Mouse (Mus musculus) midbrain, embryonic 10.5 days (tissue): Measurements from ENCODE around the gene Csmd2. TPM values are rescaled to one million over a fixed set of nuclear protein-coding genes. Genes with fewer than 3 reads are reported as not detected.
"Not testable (repeated sequence)": the region's sequence is repeated elsewhere in the genome, so short reads cannot be mapped to it uniquely, and the experiment has no call there.

Source experiments
- DNase-seq: peaks from one replicate; pipeline ENCODE4 v3.0.0-alpha.2; 2017; ENCODE audit warnings: low spot score
- H3K27ac ChIP-seq: fragments of 300-500 bp; sonication (generic); replicated peaks from 2 replicates; pipeline ENCODE4 v1.5.1; 2016; ENCODE audit warnings: mild to moderate bottlenecking
- H3K27me3 ChIP-seq: fragments of 300-500 bp; sonication (generic); 2 replicates; pipeline ENCODE4 v1.6.1; 2016; ENCODE audit warnings: low read depth, mild to moderate bottlenecking; ENCODE audit not compliant: poor library complexity, severe bottlenecking
- H3K36me3 ChIP-seq: fragments of 300-500 bp; sonication (generic); 2 replicates; pipeline ENCODE4 v1.6.1; 2016; ENCODE audit warnings: mild to moderate bottlenecking, moderate library complexity
- H3K4me1 ChIP-seq: fragments of 300-500 bp; sonication (generic); 2 replicates; pipeline ENCODE4 v1.6.1; 2016
- H3K4me3 ChIP-seq: fragments of 300-500 bp; sonication (generic); 2 replicates; pipeline ENCODE4 v1.5.1; 2016; ENCODE audit warnings: mild to moderate bottlenecking, moderate library complexity
- H3K9me3 ChIP-seq: fragments of 300-500 bp; sonication (generic); replicated peaks from 2 replicates; pipeline ENCODE4 v1.6.1; 2016; ENCODE audit warnings: mild to moderate bottlenecking
- WGBS: fragments of 180-500 bp; shearing (Covaris S2); methylation state at CpG from one replicate; pipeline ENCODE4 v1.1.7; 2016; 5-methylcytosine and 5-hydroxymethylcytosine counted together
- polyA plus RNA-seq: library from polyadenylated mRNA; unstranded; fragments of >200 nt; fragmentation: Nextera tagmentation; extraction: Ambion mirVana; gene quantifications from 2 replicates; pipeline ENCODE4 v1.2.1, GENCODE M21; 2016

Csmd2 gene
- polyA plus RNA-seq, 1 experiment from 2014 or later: 1.00 TPM

GRCm38 (mm10) chr4:127988526-127989180 lies 996 bp downstream of the Csmd2 start:
- peak; percentile 32 for DNase-seq
- Histone ChIP-seq H3K4me3 (peak overlapping the region; percentile 75), H3K9me3 (no peaks in the 10 kb centered on the region), H3K27me3 (peaks cover 73% of the 10 kb centered on the region), H3K27ac (peak overlapping the region; percentile 84), H3K36me3 (no peaks in the 10 kb centered on the region), H3K4me1 (peaks cover 41% of the 10 kb centered on the region)
- under 1% methylated on average over 39 of the region's 39 CpGs for WGBS

DNA sequence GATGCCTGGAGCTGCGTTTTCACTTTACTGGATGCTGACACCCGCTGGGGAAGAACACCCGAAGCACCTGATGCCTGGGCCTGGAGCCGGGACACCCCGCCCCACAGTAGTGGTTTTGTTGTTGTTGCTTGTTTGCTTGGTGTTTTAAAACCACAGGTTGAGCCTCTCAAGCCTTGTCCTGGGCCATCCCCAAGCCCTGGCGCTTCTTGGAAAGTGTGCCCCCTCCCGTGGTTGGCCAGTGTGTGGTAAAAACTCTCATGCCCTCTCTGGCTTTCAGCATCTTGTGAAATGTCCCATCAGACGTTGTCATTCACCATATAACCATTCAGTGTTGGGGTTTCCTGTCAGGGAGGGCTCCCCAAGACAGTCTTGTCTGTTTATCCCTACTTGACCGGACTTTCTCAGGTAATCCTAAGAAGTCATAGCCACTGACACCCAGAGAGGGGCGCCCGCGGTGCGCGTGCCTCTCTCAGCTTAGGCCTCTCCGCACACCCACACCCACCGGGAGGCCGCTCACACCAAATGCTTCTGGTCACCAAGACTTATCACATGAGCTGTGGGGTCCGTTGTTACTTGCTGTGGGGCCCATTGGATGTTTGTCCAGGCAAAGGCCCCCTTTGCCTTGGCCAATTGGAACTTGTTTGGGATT lies 1.8 kb downstream of the Csmd2 start:
- 9% methylated on average over 18 of the region's 18 CpGs for WGBS
- DNase-seq: peak; percentile 54
- Histone ChIP-seq H3K27me3 (peaks cover 66% of the 10 kb centered on the region), H3K36me3 (no peaks in the 10 kb centered on the region), H3K9me3 (no peaks in the 10 kb centered on the region), H3K4me1 (peaks cover 41% of the 10 kb centered on the region), H3K27ac (no peak overlapping the region), H3K4me3 (peak overlapping the region; percentile 75)

GRCm38 (mm10) chr4:127999281-127999680 lies 11.6 kb downstream of the Csmd2 start:
- Histone ChIP-seq H3K27ac (no peak overlapping the region), H3K27me3 (no peaks in the 10 kb centered on the region), H3K9me3 (no peaks in the 10 kb centered on the region), H3K4me3 (no peak overlapping the region), H3K4me1 (0 out of 2 replicates have a peak, but pooled peaks cover 3% of the 10 kb centered on the region), H3K36me3 (no peaks in the 10 kb centered on the region)
- DNase-seq: no peak
- WGBS: 87% methylated on average over 3 of the region's 3 CpGs

DNA sequence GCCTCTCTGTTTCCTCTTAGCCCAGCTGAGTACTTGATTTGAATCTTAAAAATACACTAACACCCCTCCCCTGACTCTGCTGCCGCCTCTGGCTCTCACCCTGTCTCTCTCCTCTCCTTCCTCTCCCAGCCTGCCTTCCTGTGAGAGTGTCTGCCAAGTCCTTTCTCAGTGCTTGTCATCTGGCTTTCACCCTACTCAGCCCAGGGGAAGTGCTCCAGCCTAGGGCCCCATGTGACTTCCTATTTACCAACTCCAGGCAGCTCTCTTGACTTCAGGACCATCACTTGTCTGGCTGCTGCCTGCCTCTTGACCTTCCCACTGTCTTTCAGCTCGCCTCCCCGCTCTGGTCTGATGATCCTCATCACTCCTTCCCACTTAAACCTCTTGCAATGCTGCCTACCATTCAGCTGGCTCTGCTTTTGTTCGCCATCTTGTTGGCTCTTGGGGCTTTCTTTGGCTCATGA lies 15.0 kb downstream of the Csmd2 start:
- Histone ChIP-seq H3K36me3 (no peaks in the 10 kb centered on the region), H3K9me3 (no peaks in the 10 kb centered on the region), H3K27ac (no peak overlapping the region), H3K27me3 (no peaks in the 10 kb centered on the region), H3K4me3 (no peak overlapping the region), H3K4me1 (0 out of 2 replicates have a peak, but pooled peaks cover 3% of the 10 kb centered on the region)
- no peak for DNase-seq
- WGBS: 75% methylated on average over 4 of the region's 4 CpGs

GRCm38 (mm10) chr4:128004797-128005452 lies 17.3 kb downstream of the Csmd2 start:
- Histone ChIP-seq H3K9me3 (no peaks in the 10 kb centered on the region), H3K4me1 (no peaks in the 10 kb centered on the region), H3K4me3 (no peak overlapping the region), H3K27me3 (no peaks in the 10 kb centered on the region), H3K27ac (no peak overlapping the region), H3K36me3 (no peaks in the 10 kb centered on the region)
- 77% methylated on average over 3 of the region's 3 CpGs for WGBS
- DNase-seq: no peak

DNA sequence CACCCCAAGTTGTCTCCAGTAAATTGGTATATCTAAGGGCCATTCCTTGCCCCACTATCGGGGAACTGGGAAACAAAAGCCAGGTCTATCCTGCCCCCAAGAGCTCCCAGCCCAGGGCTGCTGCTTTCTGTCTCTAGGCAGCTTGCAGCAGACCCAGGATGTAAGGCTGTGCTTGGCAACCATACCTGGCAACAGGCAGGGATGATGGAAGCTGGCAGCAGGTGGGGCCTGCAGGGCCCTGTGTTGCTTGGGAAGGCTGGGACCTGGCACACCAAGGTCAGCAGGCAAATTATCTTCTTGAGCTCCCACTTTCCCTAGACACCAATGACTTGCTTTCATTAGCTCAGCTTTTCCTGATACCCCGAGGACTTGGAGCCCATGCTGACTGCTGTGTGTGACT lies 31.8 kb downstream of the Csmd2 start:
- H3K9me3 ChIP-seq: no peaks in the 10 kb centered on the region
- WGBS: 83% methylated on average over 2 of the region's 2 CpGs
- H3K36me3 ChIP-seq: no peaks in the 10 kb centered on the region
- peak overlapping the region; percentile 55 for H3K27ac ChIP-seq
- H3K27me3 ChIP-seq: no peaks in the 10 kb centered on the region
- H3K4me3 ChIP-seq: no peak overlapping the region
- H3K4me1 ChIP-seq: peaks cover 16% of the 10 kb centered on the region
- DNase-seq: no peak

- no peak overlapping the region for H3K27ac ChIP-seq
- H3K27me3 ChIP-seq: no peaks in the 10 kb centered on the region
- 90% methylated on average over 1 of the region's 1 CpGs for WGBS
- H3K4me3 ChIP-seq: no peak overlapping the region
- no peak for DNase-seq
- no peaks in the 10 kb centered on the region for H3K9me3 ChIP-seq
- no peaks in the 10 kb centered on the region for H3K36me3 ChIP-seq
- H3K4me1 ChIP-seq: no peaks in the 10 kb centered on the region
Measured at GRCm38 (mm10) chr4:128028294-128028693, 40.6 kb downstream of the Csmd2 start.

GRCm38 (mm10) chr4:128041901-128042300 lies 54.2 kb downstream of the Csmd2 start:
- Histone ChIP-seq H3K4me3 (no peak overlapping the region), H3K9me3 (no peaks in the 10 kb centered on the region), H3K36me3 (no peaks in the 10 kb centered on the region), H3K27me3 (no peaks in the 10 kb centered on the region), H3K27ac (peak overlapping the region; percentile 33; the same call in 1 of the 2 replicates), H3K4me1 (peaks cover 32% of the 10 kb centered on the region)
- no peak for DNase-seq
- WGBS: 55% methylated on average over 4 of the region's 4 CpGs

GRCm38 (mm10) chr4:128042626-128043025 lies 55.0 kb downstream of the Csmd2 start:
- H3K27ac ChIP-seq: peak overlapping the region; percentile 33; the same call in 1 of the 2 replicates
- no peak overlapping the region for H3K4me3 ChIP-seq
- peaks cover 32% of the 10 kb centered on the region for H3K4me1 ChIP-seq
- H3K9me3 ChIP-seq: no peaks in the 10 kb centered on the region
- no peaks in the 10 kb centered on the region for H3K27me3 ChIP-seq
- whole genome bisulfite sequencing: 35% methylated on average over 5 of the region's 5 CpGs
- H3K36me3 ChIP-seq: no peaks in the 10 kb centered on the region
- DNase-seq: peak; percentile 19

- no peak overlapping the region for H3K27ac ChIP-seq
- DNase-seq: no peak
- no peaks in the 10 kb centered on the region for H3K36me3 ChIP-seq
- H3K4me1 ChIP-seq: peaks cover 13% of the 10 kb centered on the region; the same call in 1 of the 2 replicates
- WGBS: 83% methylated on average over 1 of the region's 1 CpGs
- H3K9me3 ChIP-seq: no peaks in the 10 kb centered on the region
- H3K4me3 ChIP-seq: no peak overlapping the region
- no peaks in the 10 kb centered on the region for H3K27me3 ChIP-seq
Measured at GRCm38 (mm10) chr4:128048716-128049115, 61.1 kb downstream of the Csmd2 start.

- Histone ChIP-seq H3K4me1 (peaks cover 5% of the 10 kb centered on the region; the same call in 1 of the 2 replicates), H3K4me3 (no peak overlapping the region), H3K36me3 (no peaks in the 10 kb centered on the region), H3K9me3 (no peaks in the 10 kb centered on the region), H3K27me3 (no peaks in the 10 kb centered on the region), H3K27ac (no peak overlapping the region)
- 83% methylated on average over 8 of the region's 8 CpGs for WGBS
- no peak for DNase-seq
Measured at GRCm38 (mm10) chr4:128052701-128053100, 65.0 kb downstream of the Csmd2 start.

GRCm38 (mm10) chr4:128061274-128061673 lies 73.6 kb downstream of the Csmd2 start:
- H3K9me3 ChIP-seq, H3K4me1 ChIP-seq, H3K4me3 ChIP-seq, H3K27me3 ChIP-seq, H3K27ac ChIP-seq, DNase-seq, H3K36me3 ChIP-seq: not testable (repeated sequence)
- WGBS: 80% methylated on average over 2 of the region's 2 CpGs

DNA sequence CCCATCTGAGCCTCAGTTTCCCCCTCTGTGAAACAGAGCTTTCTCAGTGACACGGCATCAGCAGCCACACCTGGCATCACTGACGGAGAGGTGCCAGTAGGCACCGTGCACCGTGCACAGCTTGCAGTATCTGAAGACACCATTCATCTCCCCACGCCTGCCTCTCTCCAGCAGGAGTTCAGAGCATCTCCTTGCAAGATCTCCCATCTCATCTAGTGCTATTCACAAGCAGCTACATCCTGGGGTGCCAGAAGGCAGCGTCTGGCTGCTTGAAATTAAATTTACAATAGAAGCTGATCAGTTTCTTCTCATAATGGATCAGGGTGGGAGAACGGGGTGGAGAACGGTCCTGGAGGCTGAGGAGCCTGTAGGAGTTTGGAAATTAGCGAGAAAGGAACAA lies 79.5 kb downstream of the Csmd2 start:
- no peaks in the 10 kb centered on the region for H3K27me3 ChIP-seq
- H3K4me1 ChIP-seq: no peaks in the 10 kb centered on the region
- H3K36me3 ChIP-seq: no peaks in the 10 kb centered on the region
- WGBS: 79% methylated on average over 9 of the region's 9 CpGs
- H3K9me3 ChIP-seq: no peaks in the 10 kb centered on the region
- no peak overlapping the region for H3K4me3 ChIP-seq
- H3K27ac ChIP-seq: no peak overlapping the region
- no peak for DNase-seq
